Mouse (Mus musculus): ENCODE results near the gene Fam151b.

The Fam151b gene

GRCm38 (mm10) chr13:92419630-92420029, 64.2 kb downstream of the Fam151b start:
- DNase-seq (ENCODE audit: low spot score in 2 of 2) = no peak

- no peak for DNase-seq (ENCODE audit: low spot score in 2 of 2)
Measured at GRCm38 (mm10) chr13:92410486-92410885, 73.3 kb downstream of the Fam151b start.

DNA sequence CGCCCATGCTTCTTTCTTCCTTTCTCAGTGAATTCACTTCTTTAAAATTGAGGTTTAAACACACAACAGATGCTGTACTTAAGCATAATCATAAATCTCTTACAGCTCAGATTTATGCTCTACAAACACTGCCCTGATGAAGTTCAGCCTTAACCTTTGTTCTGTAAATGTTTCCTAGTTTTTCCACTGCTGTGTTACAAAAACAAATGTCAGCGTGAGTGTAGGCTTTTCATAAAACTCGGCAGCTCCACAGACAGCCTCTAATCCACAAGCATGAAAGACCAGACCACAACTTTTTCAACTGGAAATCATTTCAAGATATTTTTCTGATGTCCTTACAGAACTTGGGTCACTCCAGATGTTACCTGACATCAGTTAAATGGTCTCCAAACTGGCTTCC, 80.3 kb downstream of the Fam151b start:
- DNase-seq (ENCODE audit: low spot score in 2 of 2) = no peak

DNA sequence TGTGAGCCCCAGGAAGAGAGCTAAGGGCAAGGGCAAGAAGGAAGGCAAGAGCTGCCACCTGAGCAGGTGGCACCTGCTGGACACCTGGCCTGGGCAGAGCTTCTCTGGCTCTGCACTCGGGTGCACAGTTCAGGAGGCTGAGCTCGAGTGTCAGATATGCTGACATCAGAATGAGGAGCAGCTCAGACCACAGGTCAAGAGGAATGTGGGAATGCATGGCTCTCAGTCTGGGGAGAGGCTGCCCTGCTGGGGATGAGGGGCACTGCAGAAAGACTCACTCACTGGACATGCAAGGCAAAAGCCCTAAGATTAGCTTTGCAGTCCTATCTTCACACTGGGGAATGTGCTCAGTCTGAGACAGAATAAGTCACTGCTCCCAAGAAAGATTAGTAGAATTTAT, 81.8 kb downstream of the Fam151b start:
- no peak for DNase-seq (ENCODE audit: low spot score in 2 of 2)

Measured in thymus, postnatal 10 days (tissue).